Mouse (Mus musculus): ENCODE measurements around the gene Tm4sf5.

DNA sequence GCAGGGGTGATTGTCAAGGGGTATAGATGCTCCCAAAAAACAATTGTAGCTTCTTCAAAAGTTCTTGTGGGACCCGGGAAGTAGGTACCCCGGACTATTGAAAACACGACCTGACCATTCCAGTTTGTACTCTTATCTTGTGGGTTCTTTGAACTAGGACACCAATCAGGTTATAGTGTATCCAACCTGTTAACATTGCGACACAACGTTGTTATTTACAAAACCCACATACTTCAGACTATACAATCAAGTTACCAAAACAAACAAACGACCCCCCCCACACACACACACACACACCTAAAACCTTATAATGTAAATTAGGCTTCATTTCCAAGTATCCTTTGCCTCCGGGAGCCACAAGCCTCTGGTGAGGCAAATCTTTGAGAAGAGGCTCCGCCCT, 19.7 kb downstream of the Tm4sf5 start:
- TF ChIP-seq CTCF (IDR thresholded peaks at IDR 0.05; ENCODE audit: borderline replicate concordance, insufficient read depth, low read length): no peak
- no peak; the same call in 1 of the 2 replicates for TF ChIP-seq POLR2A (IDR thresholded peaks at IDR 0.05; ENCODE audit: low read depth, low read length)

Data from embryonic fibroblast, embryonic 13.5 days (primary cell).